Mouse (Mus musculus) brain, embryonic 14.5 days (tissue): ENCODE measurements around the gene Nbr1.

ENCODE experiments used
- CTCF ChIP-seq: fragments of 200-500 bp; IDR thresholded peaks from 2 replicates; pipeline ENCODE4 v1.5.1; 2012; ENCODE audit warnings: inconsistent platforms, mild to moderate bottlenecking, moderate library complexity, borderline replicate concordance; ENCODE audit not compliant: insufficient read depth, insufficient read length; ENCODE audit errors: extremely low read depth
- POLR2A ChIP-seq: fragments of 200-500 bp; IDR thresholded peaks from 2 replicates; pipeline ENCODE4 v1.6.1; 2012; ENCODE audit warnings: mild to moderate bottlenecking, inconsistent platforms, borderline replicate concordance; ENCODE audit not compliant: poor library complexity, insufficient read depth, insufficient read length, severe bottlenecking; ENCODE audit errors: extremely low read depth

DNA sequence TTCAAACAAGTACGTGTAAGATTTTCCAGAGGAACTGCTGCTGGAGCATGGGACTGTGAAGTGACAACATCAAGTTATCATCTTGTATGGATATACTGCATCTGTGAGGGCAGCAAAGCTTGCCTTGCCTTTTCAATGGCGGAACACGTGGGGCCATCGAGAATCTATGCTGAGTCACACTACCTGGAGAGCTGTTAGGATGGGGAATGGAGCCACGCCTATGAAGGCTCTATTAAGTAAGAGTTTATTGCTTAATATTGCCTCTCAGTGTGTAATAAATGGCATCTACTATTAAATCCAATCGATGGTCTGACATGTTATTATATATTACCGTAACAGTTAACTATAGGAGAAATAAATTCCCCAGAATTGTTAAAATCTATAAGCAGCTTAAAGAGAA is 44.9 kb upstream of the Nbr1 start:
- TF ChIP-seq POLR2A: no peak
- no peak for TF ChIP-seq CTCF
